Mouse (Mus musculus): ENCODE measurements around the gene Arfip1.

- TF ChIP-seq CTCF (IDR thresholded peaks at IDR 0.05; ENCODE audit: control insufficient read depth, insufficient read depth, insufficient read length) (no peak), CEBPB (IDR thresholded peaks at IDR 0.05; ENCODE audit: low read depth) (no peak)
Measured at GRCm38 (mm10) chr3:84619056-84619455, 36.6 kb upstream of the Arfip1 start.

Measured in C2C12 (cell line).